Mouse (Mus musculus): ENCODE data around the gene Ipo11. TPM values are rescaled to one million over a fixed set of nuclear protein-coding genes. Genes with fewer than 3 reads are reported as not detected.

The Ipo11 gene
- total RNA-seq, 4 experiments from 2014 or later, result 61.8 to 69.3 (median 64.6) TPM

- no peak for DNase-seq (ENCODE audit: low spot score in 2 of 2)
Observed at GRCm38 (mm10) chr13:106817066-106817465, 119.7 kb downstream of the Ipo11 start.

DNA sequence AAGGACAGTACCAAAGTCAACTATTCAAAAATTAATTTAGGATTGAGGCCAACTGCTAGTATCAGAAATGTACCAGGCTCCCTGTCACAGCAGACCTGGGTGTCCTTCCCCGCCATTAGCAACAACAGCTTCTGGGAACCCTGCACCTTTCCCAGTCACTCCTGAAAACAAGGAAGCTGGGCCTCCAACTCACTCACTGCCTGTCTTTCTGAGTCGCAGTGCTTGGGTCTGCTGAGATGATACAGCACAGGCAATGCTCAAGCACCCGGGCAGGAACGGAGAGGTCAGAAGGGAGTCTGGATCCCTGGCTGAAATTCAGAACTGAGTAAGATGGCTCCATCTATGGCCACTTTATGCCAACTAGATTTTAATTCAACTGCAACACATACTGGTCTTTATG is 123.2 kb downstream of the Ipo11 start:
- no peak for DNase-seq (ENCODE audit: low spot score in 2 of 2)

- DNase-seq (ENCODE audit: low spot score in 2 of 2), result no peak
Observed at GRCm38 (mm10) chr13:106813087-106813486, 123.7 kb downstream of the Ipo11 start.

DNA sequence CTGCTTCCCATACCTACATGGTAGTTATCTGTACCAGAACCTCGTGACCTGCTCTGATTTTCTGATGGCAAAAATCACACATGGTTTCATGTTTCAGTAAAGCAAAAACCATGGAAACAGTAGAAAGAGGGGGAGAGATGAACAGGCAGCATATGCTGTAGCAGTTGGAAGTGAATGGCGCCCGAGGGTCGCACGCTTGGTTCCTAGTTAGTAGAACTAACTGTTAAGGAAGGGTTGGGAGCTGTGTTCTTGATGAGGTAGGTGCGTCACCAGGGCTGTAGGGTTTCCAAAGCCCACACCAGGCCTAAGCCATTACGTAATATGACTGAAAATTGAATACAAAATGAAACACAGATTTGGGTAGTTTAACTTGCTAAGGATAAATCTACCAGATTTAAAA is 126.6 kb downstream of the Ipo11 start:
- DNase-seq (ENCODE audit: low spot score in 2 of 2), result peak; percentile 25 to 43

GRCm38 (mm10) chr13:106808821-106809220 is 127.9 kb downstream of the Ipo11 start:
- peak in 1 of 2 experiments; percentile 26 for DNase-seq (ENCODE audit: low spot score in 2 of 2)

- no peak for DNase-seq (ENCODE audit: low spot score in 2 of 2)
Observed at GRCm38 (mm10) chr13:106808315-106808714, 128.4 kb downstream of the Ipo11 start.

DNA sequence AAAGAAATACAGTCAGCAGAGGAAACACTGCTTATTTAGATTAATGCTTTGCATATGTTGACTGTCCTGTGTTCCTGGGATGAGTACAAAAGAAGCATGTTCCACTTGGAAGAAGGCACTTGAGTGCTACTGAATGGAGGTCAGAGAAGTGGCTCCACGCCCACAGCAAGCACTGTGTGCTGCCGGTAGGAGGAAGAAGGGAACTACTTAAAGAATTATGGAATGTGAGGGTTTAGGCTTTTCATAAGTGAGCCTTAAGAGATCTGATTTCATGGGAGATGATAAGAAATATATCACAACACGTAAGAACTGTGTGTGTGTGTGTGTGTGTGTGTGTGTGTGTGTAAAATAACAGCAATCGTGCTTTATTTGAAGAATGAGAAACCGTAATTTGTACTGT is 129.5 kb downstream of the Ipo11 start:
- DNase-seq (ENCODE audit: low spot score in 2 of 2), result no peak

GRCm38 (mm10) chr13:106805146-106805545 is 131.6 kb downstream of the Ipo11 start:
- no peak for DNase-seq (ENCODE audit: low spot score in 2 of 2)

DNA sequence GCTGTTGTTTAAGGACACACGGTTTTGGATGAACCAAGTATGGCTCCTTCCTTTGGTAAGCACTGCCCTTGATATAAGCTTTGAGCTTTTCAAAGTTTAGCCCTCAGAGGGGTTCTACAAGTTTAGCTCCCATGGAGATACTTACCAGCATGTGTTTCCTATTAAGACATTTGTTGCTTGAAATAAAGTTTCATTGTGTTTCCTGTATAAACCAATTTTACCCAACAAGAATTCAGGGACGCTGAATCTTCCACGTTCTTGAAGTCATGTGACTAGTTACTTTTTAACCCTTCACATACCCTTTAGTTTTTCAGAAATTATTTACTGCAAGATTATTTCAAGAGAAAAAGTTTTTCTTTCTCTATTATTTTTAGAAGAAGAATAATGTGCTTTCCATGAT is 138.7 kb downstream of the Ipo11 start:
- DNase-seq (ENCODE audit: low spot score in 2 of 2), result no peak

DNA sequence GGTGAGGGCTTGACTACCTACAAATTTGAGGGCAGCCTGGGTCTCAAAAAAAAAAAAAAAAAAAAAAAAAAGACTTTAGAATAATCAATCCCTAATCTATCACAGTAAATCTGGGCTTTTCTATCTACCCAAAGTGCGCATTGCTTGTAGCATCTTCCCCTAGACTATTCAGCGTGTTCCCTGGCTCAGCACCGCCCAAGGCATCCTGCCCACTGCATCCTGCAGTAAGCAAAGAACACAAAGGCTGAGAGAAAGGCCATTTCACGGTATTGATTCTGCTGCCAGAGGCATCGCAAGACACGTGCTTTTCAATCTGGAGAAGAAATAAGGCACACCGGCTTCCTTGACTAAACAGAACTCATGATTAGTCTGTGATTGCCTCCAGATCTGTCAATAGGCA is 147.9 kb downstream of the Ipo11 start:
- no peak for DNase-seq (ENCODE audit: low spot score in 2 of 2)

DNA sequence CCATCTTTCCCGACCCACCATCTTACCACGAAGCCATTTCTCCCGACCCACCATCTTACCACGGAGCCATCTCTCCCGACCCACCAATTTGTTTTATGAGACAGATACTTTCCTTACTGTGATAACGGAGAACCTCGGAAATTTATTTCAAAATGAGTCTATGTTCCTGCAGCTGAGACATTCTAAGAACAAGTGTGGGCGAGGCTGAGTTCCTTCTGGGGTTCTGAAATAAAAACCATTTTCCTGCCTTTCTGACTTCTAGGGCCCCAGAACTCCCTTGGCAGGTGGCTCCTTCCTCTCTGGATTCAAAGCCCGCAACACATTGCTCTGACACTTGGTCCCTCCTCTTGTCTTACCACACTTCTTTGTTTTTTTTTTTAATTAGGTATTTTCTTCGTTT is 168.0 kb downstream of the Ipo11 start:
- no peak for DNase-seq (ENCODE audit: low spot score in 2 of 2)

GRCm38 (mm10) chr13:106762611-106763010 is 174.1 kb downstream of the Ipo11 start:
- DNase-seq (ENCODE audit: low spot score in 2 of 2), result no peak

DNA sequence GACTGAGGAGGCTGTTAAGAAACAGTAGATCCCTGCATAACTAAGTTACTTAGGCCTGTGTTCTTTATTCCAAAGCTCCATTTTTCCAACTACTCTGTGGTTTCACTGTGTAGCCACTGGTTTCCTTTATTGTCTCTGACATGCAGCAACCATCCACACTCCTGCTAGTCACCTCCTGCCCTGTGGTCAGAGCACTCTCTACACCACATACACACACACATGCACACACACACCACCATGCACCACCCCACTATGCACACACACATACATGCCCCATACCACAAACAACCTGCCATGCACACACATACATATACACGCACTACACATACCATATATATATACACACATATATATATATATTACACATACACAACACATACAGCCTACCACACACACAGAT is 175.1 kb downstream of the Ipo11 start:
- DNase-seq (ENCODE audit: low spot score in 2 of 2), result no peak

DNA sequence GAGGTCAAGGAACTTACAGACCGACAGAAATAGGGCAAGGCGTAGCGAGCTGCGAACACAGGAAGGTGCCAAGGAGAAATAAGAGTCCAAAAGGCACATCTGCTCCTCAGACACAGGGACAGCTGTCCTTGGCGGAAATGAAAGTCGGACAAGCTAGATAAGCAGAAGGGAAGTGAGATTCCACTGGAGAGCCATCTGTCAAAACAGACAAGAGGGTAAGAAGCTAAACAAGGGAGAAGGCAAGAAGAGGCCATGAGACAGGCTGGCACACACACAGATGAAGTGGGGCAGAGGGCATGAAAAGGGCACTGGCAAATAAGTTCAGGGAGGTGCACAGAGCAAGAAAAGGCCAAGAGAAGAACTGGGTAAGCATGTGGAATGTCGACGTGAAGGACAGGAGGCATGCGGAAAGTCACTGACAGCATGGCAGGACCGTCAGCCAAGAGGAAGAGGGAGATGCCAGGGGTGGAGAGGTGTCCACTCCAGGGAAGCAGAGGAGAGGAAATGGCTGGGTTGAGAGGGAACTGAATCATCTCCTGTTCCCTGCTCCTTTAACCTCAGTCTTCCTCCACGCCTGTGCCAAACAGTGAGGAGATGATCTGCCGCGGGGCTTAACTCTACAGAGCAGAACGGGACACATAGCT is 176.4 kb downstream of the Ipo11 start:
- DNase-seq (ENCODE audit: low spot score in 2 of 2), result no peak

DNA sequence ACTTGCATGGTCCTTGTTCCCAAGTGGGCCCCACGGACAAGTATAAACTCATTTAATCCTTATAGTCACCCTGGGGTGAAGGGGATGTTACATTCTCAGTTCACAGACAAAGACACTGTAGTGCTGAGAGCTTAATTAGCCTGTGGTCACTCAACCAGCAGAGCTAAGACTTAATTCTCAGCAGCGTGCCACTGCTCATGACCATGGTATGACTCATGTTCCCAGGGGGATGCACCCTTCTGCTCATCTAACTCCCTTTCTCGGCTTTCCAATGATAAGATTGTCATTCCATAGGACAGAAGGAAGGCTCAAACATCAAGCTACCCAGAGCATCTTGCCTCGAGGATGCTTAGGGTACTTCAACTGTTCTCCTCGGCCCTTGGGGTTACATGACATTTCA is 180.9 kb downstream of the Ipo11 start:
- DNase-seq (ENCODE audit: low spot score in 2 of 2), result no peak

DNA sequence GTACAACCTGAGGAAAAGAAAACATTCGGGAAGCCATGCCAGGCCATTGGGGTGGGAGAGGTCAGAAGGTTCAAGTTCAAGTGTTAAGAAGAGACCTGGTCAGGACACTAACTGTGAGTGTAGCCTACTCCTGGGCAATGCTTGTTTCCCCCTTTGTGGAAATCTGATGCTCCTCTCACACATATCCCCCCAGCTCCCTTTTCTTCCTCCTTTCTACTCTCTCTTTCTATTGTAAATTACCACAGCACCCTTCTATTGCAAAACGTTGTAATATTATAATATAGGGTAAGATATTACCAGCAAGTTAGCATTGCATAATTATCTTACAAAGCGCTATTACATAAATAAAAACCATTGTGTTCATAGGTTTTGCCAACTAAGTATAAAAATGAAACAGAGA is 182.5 kb downstream of the Ipo11 start:
- no peak for DNase-seq (ENCODE audit: low spot score in 2 of 2)

- DNase-seq (ENCODE audit: low spot score in 2 of 2), result no peak
Observed at GRCm38 (mm10) chr13:106751951-106752350, 184.8 kb downstream of the Ipo11 start.

DNA sequence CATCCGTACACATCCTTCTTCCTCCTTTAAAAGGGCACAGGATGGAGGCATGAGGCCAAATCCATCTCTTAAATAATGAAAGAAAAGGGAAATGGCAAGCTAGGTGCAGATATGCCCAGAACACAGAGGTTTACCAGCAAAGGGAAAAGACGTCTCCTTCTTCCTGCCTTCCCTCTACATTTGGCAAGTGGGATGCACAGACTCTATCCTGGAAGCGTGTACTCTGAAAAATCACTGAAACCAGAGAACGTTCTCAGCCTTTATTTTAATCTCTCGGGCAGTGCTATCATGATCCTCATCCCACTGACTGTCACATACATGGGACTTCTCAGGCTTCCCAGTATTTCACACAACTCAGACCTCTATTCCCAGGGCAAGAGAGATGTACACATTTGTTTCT is 189.9 kb downstream of the Ipo11 start:
- no peak for DNase-seq (ENCODE audit: low spot score in 2 of 2)

- DNase-seq (ENCODE audit: low spot score in 2 of 2), result no peak
Observed at GRCm38 (mm10) chr13:106745201-106745600, 191.6 kb downstream of the Ipo11 start.

Other genes starting within 250 kb of the Ipo11 start
- 10 to 100 TPM; 19.8 to 30.2 (median 22.3) TPM for gene Dimt1, start 10.2 kb upstream of the Ipo11 start, total RNA-seq (2022)
- gene Kif2a, start 85.2 kb upstream of the Ipo11 start, total RNA-seq (2022), result 100 to 1,000 TPM in 3 of 4 experiments, 10 to 100 TPM in 1; 98.3 to 125 (median 112) TPM

Data from layer of hippocampus, adult 8-10 months (tissue).